Mouse (Mus musculus) gastrocnemius, postnatal 25 days (tissue): ENCODE measurements around the gene Abca4. TPM values are rescaled to one million over a fixed set of nuclear protein-coding genes. Genes with fewer than 3 reads are reported as not detected.
A peak's percentile ranks its signal among the peaks of the same experiment; 100 is the strongest.

Experiments used
- DNase-seq: peaks from one replicate; pipeline ENCODE4 v3.0.0; 2022
- total RNA-seq, 2 experiments: library from RNA; stranded (reverse); gene quantifications; 1 replicate in 1 of 2; 2 replicates in 1 of 2; pipeline ENCODE4 v1.2.3; 2021

The Abca4 gene
- total RNA-seq, 2 experiments from 2014 or later, result 0.64 to 1.1 TPM

GRCm38 (mm10) chr3:122109461-122109860, 65.2 kb downstream of the Abca4 start:
- no peak for DNase-seq

GRCm38 (mm10) chr3:122111141-122111981, 67.1 kb downstream of the Abca4 start:
- DNase-seq, result no peak

- no peak for DNase-seq
These were observed 74.5 kb downstream of the Abca4 start for GRCm38 (mm10) chr3:122118651-122119214.

- DNase-seq, result no peak
These were observed 75.5 kb downstream of the Abca4 start for GRCm38 (mm10) chr3:122119733-122120132.

GRCm38 (mm10) chr3:122120217-122120616, 76.0 kb downstream of the Abca4 start:
- peak; percentile 34 for DNase-seq

- peak; percentile 93 for DNase-seq
These were observed 78.0 kb downstream of the Abca4 start for GRCm38 (mm10) chr3:122122127-122122663.

GRCm38 (mm10) chr3:122122838-122123237, 78.6 kb downstream of the Abca4 start:
- DNase-seq, result no peak

GRCm38 (mm10) chr3:122128999-122129493, 84.8 kb downstream of the Abca4 start:
- peak; percentile 47 for DNase-seq

- DNase-seq, result peak; percentile 64
These were observed 86.5 kb downstream of the Abca4 start for GRCm38 (mm10) chr3:122130771-122131170.

GRCm38 (mm10) chr3:122131633-122132032, 87.4 kb downstream of the Abca4 start:
- peak; percentile 32 for DNase-seq

GRCm38 (mm10) chr3:122133255-122133654, 89.0 kb downstream of the Abca4 start:
- no peak for DNase-seq

- no peak for DNase-seq
These were observed 89.6 kb downstream of the Abca4 start for GRCm38 (mm10) chr3:122133840-122134239.

GRCm38 (mm10) chr3:122140589-122141400, 96.6 kb downstream of the Abca4 start:
- DNase-seq, result peak; percentile 35

GRCm38 (mm10) chr3:122142256-122142922, 98.1 kb downstream of the Abca4 start:
- no peak for DNase-seq

- DNase-seq, result no peak
These were observed 99.2 kb downstream of the Abca4 start for GRCm38 (mm10) chr3:122143432-122143831.

- DNase-seq, result no peak
These were observed 101.2 kb downstream of the Abca4 start for GRCm38 (mm10) chr3:122145430-122145829.

- DNase-seq, result no peak
These were observed 106.6 kb downstream of the Abca4 start for GRCm38 (mm10) chr3:122150836-122151235.

- no peak for DNase-seq
These were observed 108.2 kb downstream of the Abca4 start for GRCm38 (mm10) chr3:122152431-122152830.

GRCm38 (mm10) chr3:122154080-122154479, 109.8 kb downstream of the Abca4 start:
- DNase-seq, result no peak

- no peak for DNase-seq
These were observed 115.2 kb downstream of the Abca4 start for GRCm38 (mm10) chr3:122159447-122159846.

GRCm38 (mm10) chr3:122169616-122170178, 125.5 kb downstream of the Abca4 start:
- no peak for DNase-seq
